Mouse (Mus musculus): ENCODE data around the gene Mfsd13b. TPM values are rescaled to one million over a fixed set of nuclear protein-coding genes. Genes with fewer than 3 reads are reported as not detected.

The Mfsd13b gene
- polyA plus RNA-seq, 2 experiments from 2014 or later: not detected

- no peak for ATAC-seq
Observed at GRCm38 (mm10) chr7:121045671-121046453, 63.6 kb downstream of the Mfsd13b start.

GRCm38 (mm10) chr7:121047624-121048023, 65.3 kb downstream of the Mfsd13b start:
- no peak for ATAC-seq

DNA sequence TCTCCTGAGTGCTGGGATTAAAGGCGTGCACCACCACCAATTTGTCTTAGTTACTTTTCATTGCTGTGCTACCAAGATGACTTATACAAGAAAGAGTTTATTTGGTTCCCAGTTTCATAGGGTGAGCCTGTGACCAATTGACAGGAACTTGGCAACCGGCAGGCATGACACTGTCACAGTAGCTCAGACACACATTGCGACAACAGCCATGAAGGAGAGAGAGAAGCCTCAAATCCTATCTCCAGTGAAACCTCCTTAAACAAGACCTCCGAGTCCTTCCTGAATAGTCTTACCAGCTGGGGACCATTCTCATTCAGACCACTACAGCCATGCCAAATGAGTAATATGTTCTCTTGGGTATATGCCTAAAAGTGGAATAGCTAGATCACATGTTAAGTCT, 70.8 kb downstream of the Mfsd13b start:
- no peak for ATAC-seq

DNA sequence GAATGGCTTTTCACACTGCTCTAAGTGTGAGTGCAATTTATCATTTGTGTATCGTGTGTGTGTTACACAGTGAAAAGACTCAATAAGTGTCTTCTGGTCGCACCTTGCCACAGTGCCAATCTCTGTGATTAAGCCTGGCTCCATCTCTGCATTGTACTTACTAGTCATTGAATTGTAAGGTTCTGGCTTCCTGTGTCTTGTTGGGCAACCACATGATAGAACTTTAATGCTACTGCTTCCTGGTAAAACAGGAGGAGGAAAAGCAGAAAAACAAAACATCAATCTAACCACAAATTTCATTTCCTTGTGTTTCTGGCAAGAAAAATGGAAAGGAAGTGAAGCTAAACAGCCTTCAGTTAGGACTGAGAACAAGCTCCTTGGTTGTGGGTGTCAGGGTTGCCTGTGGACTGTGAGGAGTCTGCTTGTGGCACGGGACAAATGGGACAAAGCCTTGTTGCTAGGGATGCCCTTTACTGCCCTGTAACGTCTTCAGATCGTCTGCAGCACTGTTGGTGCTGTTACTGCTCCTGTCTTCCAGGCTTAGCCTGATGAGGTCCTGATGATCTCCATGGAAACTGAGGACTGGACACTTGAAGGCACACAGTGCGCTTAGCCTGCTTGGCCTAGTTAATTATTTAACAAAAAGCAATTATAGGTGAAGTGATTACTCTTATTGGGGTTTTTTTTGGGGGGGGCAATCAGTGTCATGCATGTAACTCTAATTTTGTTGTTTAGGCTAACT, 77.3 kb downstream of the Mfsd13b start:
- ATAC-seq: peak; percentile 75

GRCm38 (mm10) chr7:121064309-121064708, 82.0 kb downstream of the Mfsd13b start:
- ATAC-seq: peak; percentile 72

Other genes starting within 250 kb of the Mfsd13b start
- not detected for gene Vwa3a, start 243.2 kb upstream of the Mfsd13b start, polyA plus RNA-seq (2017; shearing (Covaris generic))
- gene Gm5737, start 170.1 kb upstream of the Mfsd13b start, polyA plus RNA-seq (2017; shearing (Covaris generic)): not detected
- gene Eef2k, start 139.7 kb upstream of the Mfsd13b start, polyA plus RNA-seq (2017; shearing (Covaris generic)): 1 to 10 TPM; 2.0 to 4.1 TPM
- 10 to 100 TPM; 10.8 to 12.3 TPM for gene Polr3e, start 64.8 kb upstream of the Mfsd13b start, polyA plus RNA-seq (2017; shearing (Covaris generic))
- 1 to 10 TPM; 1.0 to 1.3 TPM for gene Cdr2, start 197 bp upstream of the Mfsd13b start, polyA plus RNA-seq (2017; shearing (Covaris generic))
- 1 to 10 TPM; 8.2 to 8.3 TPM for gene Mettl9, start 51.9 kb downstream of the Mfsd13b start, polyA plus RNA-seq (2017; shearing (Covaris generic))
- under 1 TPM; 0.15 to 0.85 TPM for gene Igsf6, start 92.1 kb downstream of the Mfsd13b start, polyA plus RNA-seq (2017; shearing (Covaris generic))
- gene Otoa, start 99.1 kb downstream of the Mfsd13b start, polyA plus RNA-seq (2017; shearing (Covaris generic)): not detected